9 mouse cellular contexts compared by ENCODE assay signal in the genomic region with DNA sequence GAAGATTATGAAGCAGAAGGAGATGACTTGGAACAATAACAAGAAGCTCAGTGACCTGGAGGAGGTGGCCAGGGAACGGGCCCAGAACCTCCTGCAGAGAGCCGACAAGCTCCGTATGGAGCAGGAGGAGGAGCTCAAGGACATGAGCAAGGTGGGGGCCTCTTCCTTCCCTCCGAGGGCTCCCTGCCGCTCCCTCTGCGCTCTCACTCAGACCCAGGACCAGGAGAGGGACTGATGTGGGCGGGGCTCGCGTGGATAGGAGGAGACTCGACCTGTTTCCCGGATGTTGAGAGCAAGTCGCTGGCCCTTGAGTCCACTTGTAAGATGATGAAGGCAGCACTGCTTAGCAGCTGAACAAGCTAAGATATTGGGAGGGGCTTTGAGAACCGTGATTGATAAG. TPM values are rescaled to one million over a fixed set of nuclear protein-coding genes. Genes with fewer than 3 reads are reported as not detected.
A peak's percentile ranks its signal among the peaks of the same experiment; 100 is the strongest.
DNase-seq lines count a peak whose midpoint lies in the region; ATAC-seq and TF ChIP-seq lines count a peak whose summit lies in the region.
"Had no signal": no experiment of that assay in that cellular context is flagged by ENCODE, and none has a peak within 500 bp of the region (broad histone marks: within the 10 kb centered on the region; RNA-seq: fewer than 3 reads in every experiment).

No protein-coding gene starts in this region.

- no peak overlapping the region for H3K27ac ChIP-seq in embryonic facial prominence, embryonic 12.5 days
- no peak overlapping the region for H3K27ac ChIP-seq in hindbrain, postnatal 0 days

- ATAC-seq in embryonic facial prominence, embryonic 12.5 days (ENCODE audit: insufficient number of reproducible peaks, insufficient read depth, low FRiP score, low TSS enrichment), result no peak
- ATAC-seq in hindbrain, postnatal 0 days, result peak; percentile 57
- ATAC-seq: Patski had no signal

- peaks cover 20% of the 10 kb centered on the region for H3K4me1 ChIP-seq in embryonic facial prominence, embryonic 12.5 days
- 0 out of 2 replicates have a peak, but pooled peaks cover 8% of the 10 kb centered on the region for H3K4me1 ChIP-seq in hindbrain, postnatal 0 days (ENCODE audit: insufficient read depth, low read length)

- H3K4me3 ChIP-seq in embryonic facial prominence, embryonic 12.5 days, result peak overlapping the region; percentile 25
- H3K4me3 ChIP-seq in hindbrain, postnatal 0 days (ENCODE audit: low read length), result peak overlapping the region; percentile 11

- no peak for TF ChIP-seq CTCF in hindbrain, postnatal 0 days (IDR thresholded peaks at IDR 0.05; ENCODE audit: low read depth)

- DNase-seq in lung, adult 18-20 months, result peak; percentile 78 to 84
- no peak for DNase-seq in lung, postnatal 25 days (ENCODE audit: low spot score)
- DNase-seq in hindbrain, postnatal 0 days (ENCODE audit: low spot score), result peak; percentile 54
- DNase-seq in lung, postnatal 14 days, result peak; percentile 55
- peak; percentile 35 for DNase-seq in testis, postnatal 14 days (ENCODE audit: low spot score)
- no peak for DNase-seq in frontal cortex, postnatal 36 days (ENCODE audit: low spot score in 2 of 2)
- no peak for DNase-seq in right cerebral cortex, postnatal 10 days (ENCODE audit: low spot score in 2 of 2)

- H3K36me3 ChIP-seq in embryonic facial prominence, embryonic 12.5 days, result no peaks in the 10 kb centered on the region
- H3K36me3 ChIP-seq in hindbrain, postnatal 0 days (ENCODE audit: insufficient read depth, low read length), result no peaks in the 10 kb centered on the region

- no peak overlapping the region for H3K9ac ChIP-seq in embryonic facial prominence, embryonic 12.5 days
- peak overlapping the region; percentile 35; the same call in 1 of the 2 replicates for H3K9ac ChIP-seq in hindbrain, postnatal 0 days (replicated peaks; ENCODE audit: low read length)

- under 1% methylated on average over 12 of the region's 13 CpGs for WGBS in embryonic facial prominence, embryonic 12.5 days
- 6% methylated on average over 13 of the region's 13 CpGs for WGBS in hindbrain, postnatal 0 days

- peaks cover 14% of the 10 kb centered on the region; the same call in 1 of the 2 replicates for H3K27me3 ChIP-seq in embryonic facial prominence, embryonic 12.5 days
- no peaks in the 10 kb centered on the region for H3K27me3 ChIP-seq in hindbrain, postnatal 0 days (ENCODE audit: insufficient read depth, low read length)

- H3K9me3 ChIP-seq in embryonic facial prominence, embryonic 12.5 days, result no peaks in the 10 kb centered on the region
- no peaks in the 10 kb centered on the region for H3K9me3 ChIP-seq in hindbrain, postnatal 0 days (ENCODE audit: low read length)

- H3K4me2 ChIP-seq in embryonic facial prominence, embryonic 12.5 days (replicated peaks), result peak overlapping the region; percentile 49
- H3K4me2 ChIP-seq in hindbrain, postnatal 0 days (ENCODE audit: low read depth, low read length), result peak overlapping the region; percentile 54

RNA-seq across cellular contexts. Expression of a gene that starts 11.9 kb away (rescaled TPM):
- 0.95 and 1.1 TPM in 2 replicates for polyA plus RNA-seq in embryonic facial prominence, embryonic 12.5 days (2016; fragmentation: Nextera tagmentation; extraction: Ambion mirVana)
- total RNA-seq in hindbrain, postnatal 0 days (2014; rRNA removed), result 1.0 and 1.2 TPM in 2 replicates
- 3.7 and 4.5 TPM in 2 replicates for polyA plus RNA-seq in hindbrain, postnatal 0 days (2015; fragmentation: Nextera tagmentation; extraction: Ambion mirVana)

RNA-seq across cellular contexts. Expression of a gene that starts 23.2 kb away (rescaled TPM):
- 0.24 TPM in 1 of 2 replicates, not detected in the other for polyA plus RNA-seq in embryonic facial prominence, embryonic 12.5 days (2016; fragmentation: Nextera tagmentation; extraction: Ambion mirVana)
- 1.9 and 2.9 TPM in 2 replicates for total RNA-seq in hindbrain, postnatal 0 days (2014; rRNA removed)
- 1.9 and 2.0 TPM in 2 replicates for polyA plus RNA-seq in hindbrain, postnatal 0 days (2015; fragmentation: Nextera tagmentation; extraction: Ambion mirVana)

RNA-seq across cellular contexts. Expression of a gene that starts 32.7 kb away (rescaled TPM):
- polyA plus RNA-seq in embryonic facial prominence, embryonic 12.5 days (2016; fragmentation: Nextera tagmentation; extraction: Ambion mirVana), result 80.2 and 80.4 TPM in 2 replicates
- total RNA-seq in hindbrain, postnatal 0 days (2014; rRNA removed), result 45.1 and 70.2 TPM in 2 replicates
- polyA plus RNA-seq in hindbrain, postnatal 0 days (2015; fragmentation: Nextera tagmentation; extraction: Ambion mirVana), result 59.2 and 61.6 TPM in 2 replicates

RNA-seq across cellular contexts. Expression of a gene that starts 51.0 kb away (rescaled TPM):
- polyA plus RNA-seq in embryonic facial prominence, embryonic 12.5 days (2016; fragmentation: Nextera tagmentation; extraction: Ambion mirVana), result 79.5 and 84.3 TPM in 2 replicates
- 17.9 and 33.0 TPM in 2 replicates for total RNA-seq in hindbrain, postnatal 0 days (2014; rRNA removed)
- 10.5 and 13.5 TPM in 2 replicates for polyA plus RNA-seq in hindbrain, postnatal 0 days (2015; fragmentation: Nextera tagmentation; extraction: Ambion mirVana)

RNA-seq across cellular contexts. Expression of a gene that starts 57.4 kb away (rescaled TPM):
- 0.41 and 0.51 TPM in 2 replicates for polyA plus RNA-seq in embryonic facial prominence, embryonic 12.5 days (2016; fragmentation: Nextera tagmentation; extraction: Ambion mirVana)
- not detected in 2 replicates for total RNA-seq in hindbrain, postnatal 0 days (2014; rRNA removed)
- polyA plus RNA-seq in hindbrain, postnatal 0 days (2015; fragmentation: Nextera tagmentation; extraction: Ambion mirVana), result 0.39 and 0.49 TPM in 2 replicates

Comparison
In these comparisons a context has a peak if more than half of its experiments do, and no peak if none do; other contexts are left out.
1. DNase-seq: peak in lung, adult 18-20 months (2 of 2), hindbrain, postnatal 0 days (single experiment), lung, postnatal 14 days (single experiment) and testis, postnatal 14 days (single experiment); none in lung, postnatal 25 days (single experiment), frontal cortex, postnatal 36 days (0 of 2) and right cerebral cortex, postnatal 10 days (0 of 2).